Mouse (Mus musculus) kidney, postnatal 10 days (tissue): Measurements from ENCODE around the gene Shmt2.
A peak's percentile ranks its signal among the peaks of the same experiment; 100 is the strongest.

Experiments
- DNase-seq: peaks from one replicate; pipeline ENCODE4 v3.0.0; 2021; ENCODE audit warnings: mixed read lengths

Gene Shmt2

DNA sequence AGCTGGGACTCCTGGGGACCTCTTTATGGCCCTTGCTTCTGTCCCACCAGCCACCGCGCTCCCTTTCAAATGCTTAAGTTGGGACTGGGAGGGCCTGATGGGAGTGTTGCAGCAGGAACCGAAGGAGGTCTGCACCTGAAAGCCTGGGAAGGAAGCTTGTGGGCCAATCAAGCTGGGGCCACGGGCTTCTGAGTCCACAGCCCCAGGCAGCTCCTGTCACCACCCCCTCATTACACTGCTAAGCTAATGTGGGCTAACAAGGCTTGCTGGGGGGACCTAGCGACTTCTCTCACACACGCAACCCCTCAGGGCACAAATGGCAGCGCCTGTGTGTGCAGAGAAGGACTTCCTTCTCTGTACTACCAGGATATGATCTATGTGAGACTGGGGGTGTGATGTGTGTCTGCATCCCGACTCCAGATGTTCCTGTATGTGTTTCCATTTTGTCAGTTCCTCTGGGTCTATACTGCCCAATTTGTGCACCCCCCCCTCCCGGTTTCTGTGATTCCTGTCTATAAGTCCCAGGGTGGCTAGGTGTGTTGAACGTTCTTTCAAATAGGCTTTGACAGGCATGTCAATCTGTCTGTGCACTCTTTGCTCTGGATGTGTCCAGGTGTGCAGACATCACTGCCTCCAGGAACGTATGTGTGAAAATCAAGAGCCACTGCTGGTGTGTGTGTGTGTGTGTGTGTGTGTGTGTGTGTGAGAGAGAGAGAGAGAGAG is 11.2 kb downstream of the Shmt2 start:
- no peak for DNase-seq

DNA sequence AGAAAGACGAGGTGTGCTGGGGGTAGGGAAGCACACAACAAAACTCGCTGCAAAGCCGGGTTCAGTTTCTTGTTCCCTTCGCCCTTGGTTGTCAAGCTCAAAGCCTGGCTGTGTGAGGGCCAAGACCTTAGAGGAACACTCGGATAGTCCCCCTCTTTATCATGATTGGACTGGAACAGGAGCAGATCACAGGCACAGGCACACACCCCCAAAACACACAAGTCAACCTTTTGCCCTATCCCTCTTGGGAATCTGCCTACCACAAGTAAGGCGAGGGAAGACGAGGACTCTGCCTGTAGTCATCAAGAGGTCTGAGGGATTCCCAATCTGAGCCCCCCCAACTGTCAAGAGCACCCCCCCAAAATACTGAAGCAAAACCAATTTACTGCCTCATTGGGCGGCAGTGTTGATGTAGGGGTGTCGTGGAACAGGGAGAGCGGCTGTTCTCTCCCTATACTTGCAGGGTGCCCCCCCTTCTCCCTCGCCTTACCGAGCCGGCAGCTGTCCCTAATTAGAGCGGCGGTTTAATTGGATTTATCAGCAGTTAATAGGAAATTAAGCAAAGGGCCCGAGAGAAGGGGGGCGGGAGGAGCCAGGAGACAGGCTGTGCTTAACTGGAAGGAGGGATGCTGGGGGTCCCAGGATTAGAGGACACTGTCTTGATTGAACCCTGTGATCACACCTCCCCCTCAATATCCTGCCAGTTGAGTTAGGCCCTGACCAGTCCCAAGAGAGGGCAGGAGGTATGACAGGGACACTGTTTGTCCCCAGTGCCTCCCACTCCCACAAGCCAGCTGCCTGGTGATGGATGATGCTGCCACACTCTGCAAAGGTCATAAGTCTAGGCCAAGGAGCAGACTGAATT is 12.2 kb downstream of the Shmt2 start:
- DNase-seq, result no peak

DNA sequence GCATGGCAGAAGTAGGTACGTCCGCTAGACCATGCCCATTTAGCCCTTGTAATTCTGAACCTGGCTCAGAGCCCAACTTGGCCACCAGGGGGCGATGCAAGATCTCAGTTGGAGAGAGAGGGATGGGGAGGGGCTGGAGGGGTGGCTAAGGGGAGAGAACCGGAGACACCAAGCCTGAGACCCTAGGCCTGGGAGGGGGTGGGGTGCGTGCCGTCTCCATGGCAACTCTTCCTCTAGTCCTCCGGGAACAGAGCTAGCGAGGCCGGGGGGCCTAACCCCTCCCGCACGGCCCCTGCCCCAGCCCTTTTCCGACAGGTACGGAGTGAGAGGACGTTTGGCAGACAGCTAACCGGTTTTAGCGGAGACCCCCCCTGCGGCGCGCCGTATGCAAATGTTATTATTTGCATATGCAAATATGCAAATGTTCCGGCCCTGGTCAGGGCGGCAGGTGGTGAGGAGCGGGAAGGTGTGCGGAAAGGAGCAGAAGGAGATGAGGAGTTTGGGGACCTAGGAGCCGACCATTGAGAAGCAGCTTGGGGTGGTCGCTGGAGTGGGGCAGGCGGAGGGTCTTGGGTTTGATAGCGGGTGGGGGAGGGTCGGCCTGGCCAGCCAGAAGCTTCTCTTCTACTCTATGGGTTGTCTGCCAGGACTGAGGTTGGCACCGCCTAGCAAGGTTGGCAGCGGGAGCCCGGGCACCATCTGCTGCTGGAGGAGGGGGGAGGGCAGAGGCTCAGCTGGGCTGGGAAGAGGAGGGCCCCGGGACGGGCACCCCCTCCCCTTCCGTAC is 13.0 kb downstream of the Shmt2 start:
- peak; percentile 93 for DNase-seq

DNA sequence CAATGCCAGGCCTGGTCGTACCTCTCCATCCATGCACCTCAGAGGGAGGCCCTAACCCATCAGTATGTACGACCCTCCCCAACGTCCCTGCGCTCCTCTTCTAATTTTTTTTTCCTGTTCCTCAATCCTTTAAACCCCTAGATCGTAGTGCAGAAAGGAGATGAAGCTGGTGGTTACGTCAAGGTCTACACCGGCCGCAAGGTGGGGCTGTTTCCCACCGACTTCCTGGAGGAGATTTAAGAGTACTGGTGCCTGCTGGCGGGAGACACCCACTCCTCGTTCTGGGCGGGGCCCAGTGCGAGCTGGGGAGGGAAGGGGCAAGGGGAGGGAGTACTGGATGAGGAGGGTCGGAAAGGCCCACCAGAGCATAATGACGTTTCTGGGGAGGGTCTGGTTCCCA is 14.0 kb downstream of the Shmt2 start:
- peak; percentile 89 for DNase-seq

DNA sequence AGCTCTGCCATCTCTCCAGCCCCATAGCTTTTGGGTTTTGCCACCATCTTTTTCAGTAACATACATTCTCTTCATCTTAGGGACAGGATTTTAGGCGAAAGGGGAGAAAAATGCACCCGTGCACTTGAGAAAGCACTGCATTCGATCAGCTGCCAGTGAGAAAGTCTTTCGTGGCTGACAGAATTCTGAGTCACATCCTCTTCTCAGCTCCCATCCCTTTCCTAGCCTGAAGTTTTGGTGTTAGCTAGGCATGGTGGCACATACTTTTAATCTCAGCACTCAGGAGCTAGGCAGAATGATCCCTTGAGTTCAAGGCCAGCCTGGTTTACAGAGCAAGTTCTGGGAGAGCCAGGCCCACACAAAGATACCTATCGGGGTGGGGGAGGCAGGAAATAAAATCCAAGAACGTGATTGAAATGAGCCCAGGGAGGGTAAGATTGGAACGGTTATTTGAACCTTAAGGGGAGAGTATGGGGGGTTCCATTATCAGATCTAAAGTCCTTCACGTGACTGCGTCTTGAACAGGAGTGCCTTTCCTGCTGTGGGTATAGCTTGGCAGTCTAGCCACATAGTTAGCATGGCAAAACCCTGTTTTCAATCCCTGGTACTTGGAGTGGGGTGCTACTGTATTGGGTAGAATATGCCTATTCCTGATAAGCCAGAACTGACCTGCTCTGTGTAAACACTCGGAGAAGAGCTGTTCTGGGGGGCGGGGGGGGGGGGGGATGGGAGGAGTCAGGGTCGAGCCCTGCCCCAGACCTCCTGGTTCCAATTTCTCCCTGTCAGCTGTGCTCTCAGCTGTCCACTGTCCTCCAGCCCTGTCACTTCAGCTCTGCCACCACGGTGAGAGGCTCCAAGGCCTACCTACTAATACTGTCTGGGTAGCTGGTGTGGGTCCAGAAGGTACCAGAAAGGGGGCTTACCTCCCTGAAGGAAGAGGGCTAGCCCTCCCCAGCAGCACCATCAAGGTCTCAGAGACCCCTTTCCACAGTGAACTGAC is 21.1 kb downstream of the Shmt2 start, which contains the start of gene Stac3:
Stac3 (plus strand) TSS at position 793 of the 1,000 bp plus-strand sequence.
- DNase-seq, result no peak

DNA sequence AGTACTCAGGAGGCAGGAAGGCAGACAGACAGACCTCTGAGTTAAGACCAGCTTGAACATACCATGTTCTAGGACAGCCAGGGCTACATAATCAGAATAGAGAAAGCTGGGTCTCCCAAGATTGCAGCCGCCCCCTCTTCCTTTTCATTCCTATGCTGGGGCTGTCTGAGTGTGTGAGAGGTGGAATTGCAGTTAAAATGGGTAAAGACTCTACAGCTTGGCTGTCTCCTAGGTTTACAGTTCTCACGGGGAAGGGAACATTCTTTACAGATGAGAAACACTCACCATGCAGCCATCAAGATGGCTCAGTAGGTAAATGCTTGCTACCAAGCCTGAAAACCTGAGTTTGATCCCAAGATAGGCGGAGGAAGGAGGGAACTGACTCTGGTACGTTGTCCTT is 22.2 kb downstream of the Shmt2 start:
- no peak for DNase-seq

DNA sequence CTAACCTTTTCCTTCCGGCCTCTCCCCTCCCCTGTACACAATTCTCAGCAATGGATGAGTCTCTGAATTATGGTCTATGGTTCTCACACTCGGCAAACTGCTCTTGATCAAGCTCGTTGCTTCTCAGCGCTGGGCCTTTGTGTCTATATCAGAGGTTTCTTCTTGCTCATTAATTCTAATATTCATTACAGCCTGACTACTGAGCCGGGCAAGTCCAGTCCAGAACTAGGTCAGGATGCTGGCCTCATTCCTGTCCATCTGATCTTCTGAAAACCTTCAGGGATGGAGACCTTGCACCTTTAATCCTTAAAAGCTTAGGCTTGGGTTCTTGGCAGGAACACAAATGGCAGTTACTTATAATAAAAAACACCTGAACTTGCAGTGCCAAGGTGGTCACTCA is 22.7 kb downstream of the Shmt2 start:
- no peak for DNase-seq

DNA sequence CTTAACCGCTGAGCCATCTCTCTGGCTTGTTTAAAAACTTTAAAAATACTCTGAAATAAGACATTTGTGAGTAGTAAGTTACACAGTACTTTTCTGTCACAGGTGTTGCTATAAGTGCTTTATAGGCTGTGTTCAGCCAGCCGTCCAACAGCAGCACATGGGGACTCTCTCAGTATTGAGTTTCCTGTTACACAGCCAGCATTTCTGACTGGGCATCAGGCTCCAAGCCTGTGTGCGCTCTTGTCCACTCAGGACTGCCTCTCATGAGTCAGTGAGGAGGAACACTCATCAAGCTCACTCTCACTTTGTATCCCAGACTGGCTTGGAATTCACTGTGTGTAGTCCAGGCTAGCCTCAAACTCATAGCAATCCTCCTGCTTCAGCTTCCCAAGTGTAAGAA is 26.1 kb downstream of the Shmt2 start:
- DNase-seq, result no peak

DNA sequence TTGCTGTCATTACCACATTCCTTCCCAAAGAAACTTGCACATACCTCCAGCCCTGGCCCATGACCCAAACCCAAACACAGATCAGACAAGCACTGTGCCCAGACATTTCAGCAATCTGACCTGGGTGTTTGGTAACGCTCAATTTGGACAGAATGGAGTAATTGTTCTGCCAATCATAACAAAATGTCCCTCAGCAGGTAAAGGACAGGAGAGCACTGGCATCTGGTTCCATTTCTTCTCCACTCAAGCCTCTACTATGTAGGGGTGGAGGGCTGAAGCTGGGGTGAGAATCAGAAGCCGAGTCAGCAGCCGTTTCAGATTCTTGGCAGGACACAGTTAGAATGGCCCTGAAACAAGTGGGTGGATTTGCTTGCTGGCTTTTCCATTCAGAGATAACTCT is 30.1 kb downstream of the Shmt2 start:
- no peak for DNase-seq

DNA sequence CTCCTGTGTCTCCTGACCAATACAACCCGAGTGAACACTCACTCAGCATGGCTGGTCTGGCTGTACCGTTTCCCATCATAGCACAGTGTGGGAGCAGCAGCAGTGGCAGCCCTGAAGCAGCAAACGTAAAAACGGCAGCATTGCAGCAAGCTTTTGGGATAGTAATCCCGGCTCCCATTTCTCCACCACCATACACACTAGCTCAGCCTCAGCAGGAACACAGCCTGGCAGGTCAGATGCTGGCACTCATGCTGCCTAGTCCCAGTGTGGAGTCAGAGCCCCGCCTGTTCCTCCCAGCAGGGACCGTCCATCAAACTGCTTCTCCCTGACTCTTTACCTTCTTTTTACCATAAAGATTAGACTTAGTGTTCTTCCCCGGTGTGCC is 31.1 kb downstream of the Shmt2 start:
- DNase-seq, result no peak

DNA sequence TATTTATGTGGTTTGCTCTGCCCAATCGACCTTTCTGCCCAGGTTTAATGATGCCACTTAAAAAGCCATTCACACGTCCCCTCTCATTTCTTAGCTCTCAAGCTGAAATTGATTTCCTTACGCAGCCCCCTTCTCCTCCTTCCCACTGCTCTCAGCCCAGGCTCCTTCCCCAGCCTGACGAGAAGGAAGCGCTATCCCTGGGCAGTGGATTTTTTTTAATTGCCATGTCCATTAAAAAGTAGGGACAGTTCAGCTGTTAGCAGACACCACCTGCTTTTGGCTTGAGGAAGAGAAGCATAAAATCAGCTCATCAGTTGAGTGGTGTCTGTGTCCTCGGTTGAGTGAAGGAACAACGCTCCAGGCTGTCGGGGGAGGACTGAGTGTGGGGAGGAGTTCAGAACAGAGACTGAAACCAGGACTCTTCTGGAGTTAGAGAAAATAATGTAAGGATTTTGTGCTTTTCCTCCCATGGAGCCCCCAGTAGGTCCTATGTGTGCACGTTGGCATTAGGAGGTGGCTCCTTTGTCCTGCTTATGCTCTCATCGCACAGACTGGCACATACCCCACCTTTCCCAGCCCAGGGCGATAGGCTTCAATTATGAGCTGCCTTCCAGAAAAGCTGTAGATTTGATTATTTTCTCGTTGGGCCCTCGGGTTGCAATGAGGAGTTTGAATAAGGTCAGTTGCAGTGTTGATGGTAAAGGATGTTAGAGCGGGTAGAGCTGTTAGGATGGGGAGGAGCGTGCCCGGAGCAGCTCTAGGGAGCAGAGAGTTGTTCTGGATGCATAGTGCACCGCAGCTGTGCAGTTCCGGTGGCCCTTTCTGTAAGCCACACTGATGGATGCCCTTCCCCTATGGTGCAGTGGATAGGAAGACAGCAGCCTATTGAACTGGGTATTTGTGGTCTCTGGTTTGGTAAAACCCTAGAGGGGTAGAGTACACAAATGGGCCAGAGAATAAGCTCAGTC is 31.8 kb downstream of the Shmt2 start:
- DNase-seq, result no peak

DNA sequence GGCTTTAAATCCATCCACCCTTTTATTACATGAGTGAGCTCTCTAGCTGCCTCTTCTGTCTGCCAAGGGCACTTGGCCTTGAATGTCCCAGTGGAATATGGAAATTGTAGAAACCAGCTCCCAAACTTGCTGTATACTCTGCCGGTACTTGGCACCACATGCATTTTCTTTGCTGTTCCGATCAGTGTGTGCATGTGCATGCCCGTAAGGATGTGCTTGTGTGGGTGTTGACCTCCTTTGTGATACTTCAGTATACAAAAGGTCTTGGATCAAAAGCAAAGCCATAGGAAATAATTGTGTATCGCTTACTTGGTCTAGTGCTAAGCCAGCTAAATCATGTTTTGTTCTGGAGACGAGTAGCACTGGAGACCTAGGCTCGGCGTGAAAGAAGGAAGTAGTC is 33.4 kb downstream of the Shmt2 start:
- DNase-seq, result no peak

DNA sequence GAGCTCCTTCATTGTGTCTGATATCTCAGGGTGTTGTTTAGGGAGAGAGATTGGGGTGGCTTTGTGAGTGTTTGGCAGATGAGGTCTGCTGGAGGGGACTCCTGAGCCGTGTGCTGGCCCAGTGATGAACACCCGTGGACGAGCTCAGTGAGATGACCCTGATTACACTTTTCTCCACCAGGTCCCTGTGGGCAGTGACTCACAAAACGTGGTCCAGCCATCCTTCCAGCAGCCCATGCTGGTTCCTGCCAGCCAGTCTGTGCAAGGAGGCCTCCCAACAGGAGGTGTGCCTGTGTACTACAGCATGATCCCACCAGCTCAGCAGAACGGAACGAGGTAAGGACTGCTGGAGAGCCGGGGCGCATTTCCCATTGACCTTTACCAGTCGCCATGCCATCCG is 37.0 kb downstream of the Shmt2 start:
- no peak for DNase-seq

DNA sequence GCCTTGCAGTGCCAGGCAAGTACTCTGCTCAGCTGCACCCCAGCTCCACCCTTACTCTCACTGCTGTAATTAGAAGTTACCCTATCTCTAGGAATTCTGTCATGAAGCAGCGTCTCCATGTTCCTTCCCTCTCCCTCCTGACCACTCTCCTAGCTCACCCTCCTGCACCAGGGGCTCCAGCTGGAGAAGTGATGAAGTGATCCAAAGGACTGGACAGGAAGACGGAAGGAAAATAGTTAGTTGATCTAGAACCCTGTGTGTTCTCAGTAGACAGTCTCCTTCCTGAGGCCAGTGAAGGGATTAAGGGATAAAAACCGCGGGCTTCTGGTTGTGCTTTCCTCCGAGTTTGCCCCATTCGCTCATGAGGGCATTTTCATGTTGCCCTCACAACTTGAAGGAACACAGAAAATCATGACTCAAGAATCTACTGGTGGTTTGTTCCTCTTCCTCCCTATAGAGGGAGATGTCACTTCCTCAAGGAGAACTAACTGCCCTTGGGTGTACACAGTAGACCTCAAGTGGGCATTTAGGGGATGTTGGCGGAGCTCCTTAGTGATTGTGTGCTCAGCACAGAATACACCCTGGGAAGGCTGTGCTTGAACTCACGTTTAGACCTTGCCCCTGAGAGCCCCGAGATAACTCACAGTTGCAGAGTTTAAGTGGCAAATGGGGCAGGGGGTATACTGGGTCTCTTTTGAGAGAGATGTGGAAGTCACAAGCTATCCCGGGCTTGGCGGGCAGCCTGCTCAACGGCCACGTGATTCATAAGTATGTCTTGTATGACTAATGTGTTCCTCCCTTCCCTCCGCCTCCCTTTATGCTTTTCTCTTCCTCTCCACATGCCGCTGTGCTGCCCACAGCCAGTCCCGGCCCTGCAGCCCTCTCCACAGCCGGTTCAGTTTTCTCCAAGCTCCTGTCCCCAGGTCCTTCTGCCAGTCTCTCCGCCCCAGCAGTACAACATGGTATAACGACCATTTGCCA is 41.1 kb downstream of the Shmt2 start:
- peak; percentile 82 for DNase-seq

DNA sequence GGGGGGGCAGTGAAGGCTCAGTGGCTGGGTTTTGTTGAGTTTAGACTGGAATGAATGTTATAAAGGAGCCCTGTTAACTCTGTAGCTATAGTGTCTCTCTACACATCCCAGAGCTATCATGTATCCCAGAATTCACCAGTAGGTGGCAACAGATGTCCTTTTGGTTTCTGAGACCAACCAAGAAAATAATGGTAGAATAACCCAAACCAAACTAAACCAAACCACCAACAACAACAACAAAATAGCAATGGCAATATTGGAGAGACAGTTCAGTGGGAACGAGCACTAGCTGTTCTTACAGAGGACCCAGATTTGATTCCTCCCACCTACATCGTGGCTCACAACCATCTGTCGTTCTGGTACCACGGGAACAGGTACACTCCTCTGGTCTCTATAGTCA is 43.1 kb downstream of the Shmt2 start:
- DNase-seq, result peak; percentile 43

DNA sequence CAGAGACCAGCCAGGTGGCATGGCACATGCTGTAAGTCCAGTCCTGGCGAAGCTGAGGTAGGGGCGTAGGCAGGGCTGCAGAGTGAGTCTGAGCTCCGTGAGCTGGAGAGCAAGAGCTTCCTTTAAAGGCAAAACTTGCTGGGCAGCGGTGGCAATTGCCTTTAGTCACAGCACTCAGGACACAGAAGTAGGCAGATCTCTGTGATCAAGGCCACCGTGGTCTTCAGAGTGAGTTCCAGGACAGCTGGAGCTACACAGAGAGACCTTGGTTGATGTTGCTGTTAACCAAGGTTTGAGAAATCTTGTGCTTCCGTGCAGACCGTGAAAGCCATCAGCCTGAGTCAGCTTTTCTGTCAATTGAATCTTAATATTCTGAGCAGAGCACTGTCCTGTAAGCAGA is 44.9 kb downstream of the Shmt2 start:
- no peak for DNase-seq

DNA sequence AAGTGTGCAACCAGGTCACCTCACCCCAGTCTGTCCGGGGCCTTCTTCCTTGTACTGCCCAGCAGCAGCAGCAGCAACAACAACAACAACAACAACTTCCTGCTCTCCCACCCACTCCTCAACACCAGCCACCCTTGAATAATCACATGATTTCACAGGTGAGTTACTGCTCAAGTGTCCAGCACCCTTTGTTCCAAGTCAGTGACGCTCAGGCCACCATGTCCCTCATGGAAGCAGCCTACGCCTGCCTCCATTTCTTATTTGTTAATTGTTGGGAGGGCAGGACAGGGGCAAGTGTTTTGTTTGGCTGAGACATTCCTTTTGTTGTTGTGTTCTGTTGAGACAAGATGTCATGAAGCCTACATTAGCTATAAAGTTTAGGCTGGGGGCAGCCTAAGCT is 45.7 kb downstream of the Shmt2 start:
- DNase-seq, result no peak

DNA sequence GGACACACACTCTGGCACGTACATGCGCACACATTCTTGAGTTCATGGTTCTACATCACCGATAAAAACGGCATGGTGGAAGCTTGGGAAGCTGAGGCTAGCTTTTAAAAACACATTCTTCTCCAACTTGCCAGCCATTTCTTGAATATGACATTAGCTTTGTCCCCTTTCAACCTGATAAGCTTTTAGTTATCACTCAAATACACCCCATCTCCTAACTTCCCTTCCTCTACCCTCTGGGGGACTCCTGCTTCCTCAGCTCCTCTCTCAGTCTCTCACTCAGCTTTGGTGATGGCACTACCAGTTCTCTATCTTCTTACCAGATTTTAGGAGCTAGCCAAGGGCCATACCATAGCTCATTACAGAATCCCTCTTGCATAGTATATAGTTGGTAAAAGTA is 47.1 kb downstream of the Shmt2 start:
- DNase-seq, result no peak

DNA sequence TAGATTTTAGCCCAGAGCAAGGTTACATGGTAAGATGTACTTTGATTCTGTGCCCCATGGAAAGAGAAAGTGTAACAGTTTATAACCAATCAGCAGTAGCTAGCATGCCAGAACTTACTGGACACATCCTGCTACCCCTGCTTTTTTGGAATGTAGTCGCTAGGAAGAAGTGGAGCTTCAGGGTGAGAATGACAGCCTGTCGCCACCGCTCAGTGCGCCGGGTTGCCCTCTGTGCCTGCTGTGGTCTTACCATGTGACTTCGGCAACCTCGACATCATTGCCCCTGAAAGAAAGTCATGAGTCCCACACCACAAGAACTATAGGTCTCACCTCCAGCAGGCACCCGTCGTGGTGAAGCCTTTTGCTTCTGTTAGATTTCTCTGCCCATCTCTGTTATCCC is 49.5 kb downstream of the Shmt2 start:
- no peak for DNase-seq
